Mouse (Mus musculus): Measurements from ENCODE around the gene Cenpx. TPM values are rescaled to one million over a fixed set of nuclear protein-coding genes. Genes with fewer than 3 reads are reported as not detected.
A peak's percentile ranks its signal among the peaks of the same experiment; 100 is the strongest.

The Cenpx gene
- polyA plus RNA-seq, 1 experiment from 2014 or later = 133 TPM

GRCm38 (mm10) chr11:120706120-120706519 is 7.4 kb downstream of the Cenpx start:
- Histone ChIP-seq H3K27me3 (ENCODE audit: low read depth, poor library complexity, severe bottlenecking) (0 out of 2 replicates have a peak, but pooled peaks cover 6% of the 10 kb centered on the region), H3K36me3 (peaks cover 60% of the 10 kb centered on the region), H3K4me3 (no peak overlapping the region), H3K9me3 (replicated peaks) (no peaks in the 10 kb centered on the region), H3K4me1 (peaks cover 63% of the 10 kb centered on the region), H3K27ac (replicated peaks) (peak overlapping the region; percentile 82)
- no peak for DNase-seq (ENCODE audit: low spot score)
- WGBS = 51% methylated on average over 5 of the region's 5 CpGs

GRCm38 (mm10) chr11:120704486-120705325 is 8.8 kb downstream of the Cenpx start:
- peaks cover 65% of the 10 kb centered on the region for H3K4me1 ChIP-seq
- H3K27me3 ChIP-seq (ENCODE audit: low read depth, poor library complexity, severe bottlenecking) = 0 out of 2 replicates have a peak, but pooled peaks cover 6% of the 10 kb centered on the region
- peak overlapping the region; percentile 20; the same call in 1 of the 2 replicates for H3K4me3 ChIP-seq
- peaks cover 60% of the 10 kb centered on the region for H3K36me3 ChIP-seq
- peak overlapping the region; percentile 82 for H3K27ac ChIP-seq (replicated peaks)
- H3K9me3 ChIP-seq (replicated peaks) = no peaks in the 10 kb centered on the region
- no peak for DNase-seq (ENCODE audit: low spot score)
- WGBS = 17% methylated on average over 8 of the region's 8 CpGs

- Histone ChIP-seq H3K27me3 (ENCODE audit: low read depth, poor library complexity, severe bottlenecking) (0 out of 2 replicates have a peak, but pooled peaks cover 5% of the 10 kb centered on the region), H3K9me3 (replicated peaks) (no peaks in the 10 kb centered on the region), H3K27ac (replicated peaks) (peak overlapping the region; percentile 82; the same call in 1 of the 2 replicates), H3K36me3 (peaks cover 59% of the 10 kb centered on the region), H3K4me1 (peaks cover 60% of the 10 kb centered on the region), H3K4me3 (peak overlapping the region; percentile 7; the same call in 1 of the 2 replicates)
- WGBS = 42% methylated on average over 15 of the region's 15 CpGs
- DNase-seq (ENCODE audit: low spot score) = no peak
These were observed 9.7 kb downstream of the Cenpx start for GRCm38 (mm10) chr11:120703696-120704454.

GRCm38 (mm10) chr11:120697741-120698140 is 15.8 kb downstream of the Cenpx start:
- Histone ChIP-seq H3K27me3 (ENCODE audit: low read depth, poor library complexity, severe bottlenecking) (no peaks in the 10 kb centered on the region), H3K4me1 (peaks cover 32% of the 10 kb centered on the region), H3K27ac (replicated peaks) (no peak overlapping the region), H3K36me3 (peaks cover 77% of the 10 kb centered on the region), H3K9me3 (replicated peaks) (peaks cover 5% of the 10 kb centered on the region; the same call in 1 of the 2 replicates), H3K4me3 (no peak overlapping the region)
- whole genome bisulfite sequencing = 73% methylated on average over 10 of the region's 10 CpGs
- no peak for DNase-seq (ENCODE audit: low spot score)

GRCm38 (mm10) chr11:120696568-120696967 is 17.0 kb downstream of the Cenpx start:
- peaks cover 80% of the 10 kb centered on the region for H3K36me3 ChIP-seq
- 87% methylated on average over 6 of the region's 6 CpGs for WGBS
- H3K27ac ChIP-seq (replicated peaks) = no peak overlapping the region
- H3K27me3 ChIP-seq (ENCODE audit: low read depth, poor library complexity, severe bottlenecking) = no peaks in the 10 kb centered on the region
- H3K4me1 ChIP-seq = peaks cover 32% of the 10 kb centered on the region
- no peak for DNase-seq (ENCODE audit: low spot score)
- peaks cover 5% of the 10 kb centered on the region; the same call in 1 of the 2 replicates for H3K9me3 ChIP-seq (replicated peaks)
- H3K4me3 ChIP-seq = no peak overlapping the region

- peak; percentile 35 for DNase-seq (ENCODE audit: low spot score)
- no peaks in the 10 kb centered on the region for H3K27me3 ChIP-seq (ENCODE audit: low read depth, poor library complexity, severe bottlenecking)
- peak overlapping the region; percentile 70 for H3K27ac ChIP-seq (replicated peaks)
- WGBS = 58% methylated on average over 12 of the region's 12 CpGs
- peaks cover 5% of the 10 kb centered on the region; the same call in 1 of the 2 replicates for H3K9me3 ChIP-seq (replicated peaks)
- 0 out of 2 replicates have a peak overlapping the region, but pooled peaks have one; percentile 9 for H3K4me3 ChIP-seq
- peaks cover 78% of the 10 kb centered on the region for H3K36me3 ChIP-seq
- H3K4me1 ChIP-seq = peaks cover 32% of the 10 kb centered on the region
These were observed 17.9 kb downstream of the Cenpx start for GRCm38 (mm10) chr11:120695641-120696040.

- Histone ChIP-seq H3K27ac (replicated peaks) (peak overlapping the region; percentile 70), H3K36me3 (peaks cover 78% of the 10 kb centered on the region), H3K9me3 (replicated peaks) (peaks cover 5% of the 10 kb centered on the region; the same call in 1 of the 2 replicates), H3K27me3 (ENCODE audit: low read depth, poor library complexity, severe bottlenecking) (no peaks in the 10 kb centered on the region), H3K4me1 (peaks cover 32% of the 10 kb centered on the region), H3K4me3 (peak overlapping the region; percentile 9; the same call in 1 of the 2 replicates)
- WGBS = 26% methylated on average over 4 of the region's 4 CpGs
- DNase-seq (ENCODE audit: low spot score) = no peak
These were observed 18.4 kb downstream of the Cenpx start for GRCm38 (mm10) chr11:120695184-120695583.

- H3K27ac ChIP-seq (replicated peaks) = no peak overlapping the region
- DNase-seq (ENCODE audit: low spot score) = no peak
- H3K4me1 ChIP-seq = peaks cover 29% of the 10 kb centered on the region
- H3K4me3 ChIP-seq = no peak overlapping the region
- 54% methylated on average over 3 of the region's 3 CpGs for WGBS
- peaks cover 5% of the 10 kb centered on the region; the same call in 1 of the 2 replicates for H3K9me3 ChIP-seq (replicated peaks)
- no peaks in the 10 kb centered on the region for H3K27me3 ChIP-seq (ENCODE audit: low read depth, poor library complexity, severe bottlenecking)
- peaks cover 82% of the 10 kb centered on the region for H3K36me3 ChIP-seq
These were observed 20.1 kb downstream of the Cenpx start for GRCm38 (mm10) chr11:120693461-120693860.

GRCm38 (mm10) chr11:120692471-120693011 is 21.0 kb downstream of the Cenpx start:
- Histone ChIP-seq H3K36me3 (peaks cover 91% of the 10 kb centered on the region), H3K27ac (replicated peaks) (no peak overlapping the region), H3K9me3 (replicated peaks) (peaks cover 5% of the 10 kb centered on the region; the same call in 1 of the 2 replicates), H3K4me1 (peaks cover 24% of the 10 kb centered on the region), H3K27me3 (ENCODE audit: low read depth, poor library complexity, severe bottlenecking) (no peaks in the 10 kb centered on the region), H3K4me3 (no peak overlapping the region)
- DNase-seq (ENCODE audit: low spot score) = no peak
- 93% methylated on average over 4 of the region's 4 CpGs for WGBS

GRCm38 (mm10) chr11:120689365-120689764 is 24.2 kb downstream of the Cenpx start:
- H3K4me1 ChIP-seq = peaks cover 14% of the 10 kb centered on the region
- 0 out of 2 replicates have a peak overlapping the region, but pooled peaks have one; percentile 1 for H3K4me3 ChIP-seq
- no peaks in the 10 kb centered on the region for H3K9me3 ChIP-seq (replicated peaks)
- no peak overlapping the region for H3K27ac ChIP-seq (replicated peaks)
- H3K27me3 ChIP-seq (ENCODE audit: low read depth, poor library complexity, severe bottlenecking) = no peaks in the 10 kb centered on the region
- 87% methylated on average over 3 of the region's 3 CpGs for WGBS
- H3K36me3 ChIP-seq = peaks cover 93% of the 10 kb centered on the region
- DNase-seq (ENCODE audit: low spot score) = no peak

- no peaks in the 10 kb centered on the region for H3K27me3 ChIP-seq (ENCODE audit: low read depth, poor library complexity, severe bottlenecking)
- H3K4me3 ChIP-seq = no peak overlapping the region
- peaks cover 9% of the 10 kb centered on the region; the same call in 1 of the 2 replicates for H3K4me1 ChIP-seq
- WGBS = 84% methylated on average over 20 of the region's 20 CpGs
- peaks cover 93% of the 10 kb centered on the region for H3K36me3 ChIP-seq
- H3K27ac ChIP-seq (replicated peaks) = peak overlapping the region; percentile 46; the same call in 1 of the 2 replicates
- no peaks in the 10 kb centered on the region for H3K9me3 ChIP-seq (replicated peaks)
- no peak for DNase-seq (ENCODE audit: low spot score)
These were observed 26.8 kb downstream of the Cenpx start for GRCm38 (mm10) chr11:120686650-120687272.

GRCm38 (mm10) chr11:120684660-120685059 is 28.9 kb downstream of the Cenpx start:
- Histone ChIP-seq H3K9me3 (replicated peaks) (no peaks in the 10 kb centered on the region), H3K27me3 (ENCODE audit: low read depth, poor library complexity, severe bottlenecking) (no peaks in the 10 kb centered on the region), H3K4me1 (peaks cover 9% of the 10 kb centered on the region; the same call in 1 of the 2 replicates), H3K36me3 (peaks cover 97% of the 10 kb centered on the region), H3K4me3 (no peak overlapping the region), H3K27ac (replicated peaks) (no peak overlapping the region)
- 92% methylated on average over 2 of the region's 2 CpGs for WGBS
- DNase-seq (ENCODE audit: low spot score) = no peak

All from midbrain, embryonic 10.5 days (tissue).